Mouse (Mus musculus): ENCODE data around the gene Mnt. TPM values are rescaled to one million over a fixed set of nuclear protein-coding genes. Genes with fewer than 3 reads are reported as not detected.

Gene Mnt
- polyA plus RNA-seq, 1 experiment from 2014 or later, result 5.1 TPM

DNA sequence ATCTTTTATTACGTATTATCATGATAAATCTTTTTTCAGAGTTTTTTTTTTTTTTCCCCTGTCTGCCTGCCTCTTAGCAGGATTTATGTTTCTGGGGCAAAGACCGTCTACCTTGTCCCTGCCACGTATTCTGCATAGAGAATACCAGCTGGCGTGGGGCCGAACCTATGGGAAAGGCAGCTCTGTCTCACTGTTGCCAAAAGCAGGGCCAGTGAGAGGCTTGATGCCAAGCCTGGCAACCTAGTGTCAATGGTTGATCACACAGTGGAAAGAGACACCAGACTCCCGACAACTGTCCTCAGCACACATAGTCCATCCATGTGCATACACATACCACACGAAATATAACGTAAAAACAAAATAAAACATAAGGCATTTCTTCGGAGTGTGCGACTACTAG, 52.4 kb downstream of the Mnt start:
- no peak overlapping the region for H3K4me3 ChIP-seq
- no peaks in the 10 kb centered on the region for H3K27me3 ChIP-seq
- H3K9me3 ChIP-seq, result no peaks in the 10 kb centered on the region
- H3K4me2 ChIP-seq, result no peak overlapping the region
- no peaks in the 10 kb centered on the region for H3K4me1 ChIP-seq
- peaks cover 4% of the 10 kb centered on the region; the same call in 1 of the 2 replicates for H3K36me3 ChIP-seq
- no peak overlapping the region for H3K27ac ChIP-seq
- 92% methylated on average over 10 of the region's 10 CpGs for WGBS
- no peak overlapping the region for H3K9ac ChIP-seq
- ATAC-seq (ENCODE audit: insufficient number of reproducible peaks, low FRiP score, low TSS enrichment, low read depth), result no peak

GRCm38 (mm10) chr11:74894619-74895018, 63.9 kb downstream of the Mnt start:
- no peak overlapping the region for H3K27ac ChIP-seq
- peaks cover 23% of the 10 kb centered on the region for H3K4me1 ChIP-seq
- H3K27me3 ChIP-seq, result no peaks in the 10 kb centered on the region
- H3K9me3 ChIP-seq, result no peaks in the 10 kb centered on the region
- H3K36me3 ChIP-seq, result peaks cover 1% of the 10 kb centered on the region; the same call in 1 of the 2 replicates
- WGBS, result 61% methylated on average over 4 of the region's 4 CpGs
- no peak overlapping the region for H3K4me3 ChIP-seq
- no peak overlapping the region for H3K9ac ChIP-seq
- no peak overlapping the region for H3K4me2 ChIP-seq
- no peak for ATAC-seq (ENCODE audit: insufficient number of reproducible peaks, low FRiP score, low TSS enrichment, low read depth)

Small RNA genes within 50 kb of the gene (microRNA-seq; reads per million reads assigned to microRNA genes)
- not detected for gene Mir6926

Other genes starting within 250 kb of the Mnt start
- gene Rap1gap2, start 220.0 kb upstream of the Mnt start, polyA plus RNA-seq (2015; fragmentation: Nextera tagmentation; extraction: Ambion mirVana), result 1.6 and 2.0 TPM in 2 replicates
- gene Ccdc92b, start 211.3 kb upstream of the Mnt start, polyA plus RNA-seq (2015; fragmentation: Nextera tagmentation; extraction: Ambion mirVana), result 0.25 and 0.31 TPM in 2 replicates
- gene Cluh, start 181.4 kb upstream of the Mnt start, polyA plus RNA-seq (2015; fragmentation: Nextera tagmentation; extraction: Ambion mirVana), result 23.9 and 24.7 TPM in 2 replicates
- 44.7 and 46.2 TPM in 2 replicates for gene Pafah1b1, start 106.2 kb upstream of the Mnt start, polyA plus RNA-seq (2015; fragmentation: Nextera tagmentation; extraction: Ambion mirVana)
- gene Mettl16, start 60.1 kb upstream of the Mnt start, polyA plus RNA-seq (2015; fragmentation: Nextera tagmentation; extraction: Ambion mirVana), result 47.3 and 49.0 TPM in 2 replicates
- gene Sgsm2, start 66.1 kb downstream of the Mnt start, polyA plus RNA-seq (2015; fragmentation: Nextera tagmentation; extraction: Ambion mirVana), result 5.8 and 6.6 TPM in 2 replicates
- gene Tsr1, start 67.2 kb downstream of the Mnt start, polyA plus RNA-seq (2015; fragmentation: Nextera tagmentation; extraction: Ambion mirVana), result 45.4 and 46.6 TPM in 2 replicates
- 14.6 and 17.6 TPM in 2 replicates for gene Smg6, start 94.9 kb downstream of the Mnt start, polyA plus RNA-seq (2015; fragmentation: Nextera tagmentation; extraction: Ambion mirVana)
- gene Srr, start 95.0 kb downstream of the Mnt start, polyA plus RNA-seq (2015; fragmentation: Nextera tagmentation; extraction: Ambion mirVana), result 29.1 and 29.4 TPM in 2 replicates